Mouse (Mus musculus): ENCODE data around the gene Setd7.

- TF ChIP-seq CTCF (IDR thresholded peaks at IDR 0.05; ENCODE audit: borderline replicate concordance, insufficient read depth, low read length) = no peak
- TF ChIP-seq POLR2A (IDR thresholded peaks at IDR 0.05; ENCODE audit: low read depth, low read length) = peak; percentile 86
Observed at GRCm38 (mm10) chr3:51560511-51561108, at the start of gene Setd7.
